Mouse (Mus musculus) bone marrow macrophage, adult 2 months (primary cell): ENCODE data around the gene Gpatch8.

Experiments
- CTCF ChIP-seq: IDR thresholded peaks from 2 replicates; pipeline ENCODE4 v1.5.1; 2012; ENCODE audit warnings: low read depth, mild to moderate bottlenecking, low read length, moderate library complexity
- POLR2A ChIP-seq: IDR thresholded peaks from 2 replicates; pipeline ENCODE4 v1.6.1; 2012; ENCODE audit warnings: mild to moderate bottlenecking, low read depth, low read length, borderline replicate concordance

GRCm38 (mm10) chr11:102461764-102462163 lies 94.4 kb downstream of the Gpatch8 start:
- no peak for TF ChIP-seq CTCF
- TF ChIP-seq POLR2A, result no peak
